Mouse (Mus musculus): Measurements from ENCODE around the gene Fam193a. TPM values are rescaled to one million over a fixed set of nuclear protein-coding genes. Genes with fewer than 3 reads are reported as not detected.

The Fam193a gene
- polyA plus RNA-seq, 1 experiment = 130 TPM

DNA sequence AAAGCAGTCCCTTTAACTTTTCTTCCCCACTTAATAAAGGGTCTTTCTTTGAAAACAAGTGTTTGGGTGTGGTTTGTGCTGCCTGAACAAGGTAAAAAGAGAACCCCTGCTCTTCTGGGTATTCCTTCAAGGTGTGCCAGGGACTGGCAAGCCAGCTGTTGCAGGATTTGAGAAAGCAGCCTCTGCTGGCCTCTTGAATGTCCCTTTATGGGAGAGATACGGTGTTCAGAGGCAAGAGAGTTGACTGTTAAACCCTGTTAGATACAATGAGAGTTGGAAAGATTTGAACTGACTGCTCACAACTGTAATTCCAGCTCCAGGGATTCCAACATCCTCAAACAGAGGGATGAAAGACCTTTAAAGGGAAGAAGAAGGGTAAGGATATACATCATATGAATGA, 35.7 kb upstream of the Fam193a start:
- Histone ChIP-seq H3K4me1 (replicated peaks; ENCODE audit: control insufficient read depth, insufficient read depth, low read length) (peaks cover 6% of the 10 kb centered on the region), H3K27ac (ENCODE audit: control insufficient read depth, insufficient read depth, low read length) (no peak overlapping the region), H3K36me3 (ENCODE audit: control insufficient read depth, insufficient read depth, low read length) (no peaks in the 10 kb centered on the region), H3K4me3 (ENCODE audit: control insufficient read depth, insufficient read depth, low read length) (no peak overlapping the region), H3K27me3 (ENCODE audit: control insufficient read depth, insufficient read depth, low read length) (no peaks in the 10 kb centered on the region)
- DNase-seq = no peak
- TF ChIP-seq CTCF (IDR thresholded peaks at IDR 0.05; ENCODE audit: borderline replicate concordance, control insufficient read depth, extremely low read depth, insufficient read depth, low read length, poor library complexity) (no peak), POLR2A (IDR thresholded peaks at IDR 0.05; ENCODE audit: control insufficient read depth, extremely low read depth, insufficient read depth, low read length, poor library complexity) (no peak)
- 97% methylated on average over 1 of the region's 1 CpGs for WGBS

DNA sequence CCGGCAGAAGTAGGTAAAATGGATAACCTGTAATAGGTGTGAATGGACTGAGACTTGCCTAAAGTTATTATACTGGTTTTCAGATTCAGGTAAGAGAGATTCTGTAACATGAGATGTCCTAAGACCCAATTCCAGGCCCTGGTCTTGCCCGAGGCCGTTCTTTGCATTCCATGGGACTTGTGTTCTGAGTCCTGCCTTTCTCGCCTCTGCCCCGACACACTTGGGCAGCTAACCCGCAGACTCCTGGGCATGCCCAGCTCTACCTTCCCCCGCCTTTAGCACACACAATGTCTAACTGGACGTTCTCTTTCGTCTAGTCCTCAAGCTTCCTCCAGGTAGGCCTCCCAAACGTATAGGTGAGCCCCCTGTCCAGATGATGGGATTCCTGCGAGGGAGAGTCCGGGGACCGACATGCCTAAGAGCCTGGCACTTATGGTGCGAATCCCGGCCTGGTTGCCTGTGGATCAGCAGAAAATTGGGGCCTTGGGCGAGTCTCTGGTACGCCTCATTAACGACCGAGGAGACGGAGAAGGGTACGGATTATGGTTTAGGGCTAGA, 34.1 kb upstream of the Fam193a start:
- peak overlapping the region; percentile 70; the same call in 1 of the 2 replicates for H3K27ac ChIP-seq (ENCODE audit: control insufficient read depth, insufficient read depth, low read length)
- TF ChIP-seq POLR2A (IDR thresholded peaks at IDR 0.05; ENCODE audit: control insufficient read depth, extremely low read depth, insufficient read depth, low read length, poor library complexity) (no peak), CTCF (IDR thresholded peaks at IDR 0.05; ENCODE audit: borderline replicate concordance, control insufficient read depth, extremely low read depth, insufficient read depth, low read length, poor library complexity) (0 out of 2 replicates have a peak, but pooled peaks have one; percentile 3)
- DNase-seq = no peak
- 2% methylated on average over 21 of the region's 21 CpGs for WGBS
- no peaks in the 10 kb centered on the region for H3K27me3 ChIP-seq (ENCODE audit: control insufficient read depth, insufficient read depth, low read length)
- H3K4me1 ChIP-seq (replicated peaks; ENCODE audit: control insufficient read depth, insufficient read depth, low read length) = peaks cover 6% of the 10 kb centered on the region
- peak overlapping the region; percentile 73 for H3K4me3 ChIP-seq (ENCODE audit: control insufficient read depth, insufficient read depth, low read length)
- no peaks in the 10 kb centered on the region for H3K36me3 ChIP-seq (ENCODE audit: control insufficient read depth, insufficient read depth, low read length)

DNA sequence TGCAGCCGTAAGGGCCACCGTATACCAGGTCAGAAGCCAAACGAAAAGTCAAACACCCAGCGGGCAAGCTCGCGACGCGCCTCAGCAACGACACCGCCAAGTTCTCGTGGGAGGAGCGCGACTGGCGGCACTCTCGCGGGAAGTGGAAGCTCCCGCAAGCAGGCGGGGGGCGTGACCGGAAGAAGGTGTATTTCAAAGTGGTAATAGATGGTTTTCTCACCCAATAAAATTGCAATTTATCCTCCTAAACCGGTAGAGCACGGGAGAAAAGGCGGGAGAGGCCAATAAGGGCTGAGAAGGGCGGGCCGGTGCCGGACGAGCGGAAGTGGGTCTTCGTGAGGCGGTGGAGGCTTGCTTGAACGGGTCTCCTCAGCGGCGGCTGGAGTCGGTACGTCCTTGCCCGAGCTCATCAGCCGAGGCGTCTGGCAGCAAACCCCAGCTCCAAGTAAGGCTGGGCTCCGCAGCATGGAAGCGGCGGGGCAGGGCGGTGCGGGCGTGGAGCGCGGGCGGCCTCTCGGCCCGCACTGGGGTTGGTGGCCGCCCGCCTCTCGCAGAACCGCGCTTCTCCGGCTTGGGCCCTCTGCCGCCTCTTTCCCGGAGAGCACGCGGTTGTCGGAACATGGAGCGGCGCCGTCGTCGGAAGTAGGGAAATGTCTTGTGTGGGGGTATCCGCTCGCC, 33.5 kb upstream of the Fam193a start, which contains the start of gene Rnf4:
TSS of gene Rnf4 (plus strand) at position 193 of the 678 bp plus-strand sequence.
- DNase-seq = peak; percentile 99
- peaks cover 6% of the 10 kb centered on the region for H3K4me1 ChIP-seq (replicated peaks; ENCODE audit: control insufficient read depth, insufficient read depth, low read length)
- peak within 1 kb of the TSS; percentile 77 for H3K4me3 ChIP-seq (ENCODE audit: control insufficient read depth, insufficient read depth, low read length)
- H3K27ac ChIP-seq (ENCODE audit: control insufficient read depth, insufficient read depth, low read length) = peak within 1 kb of the TSS; percentile 70
- TF ChIP-seq CTCF (IDR thresholded peaks at IDR 0.05; ENCODE audit: borderline replicate concordance, control insufficient read depth, extremely low read depth, insufficient read depth, low read length, poor library complexity) (peak; percentile 18; the same call in 1 of the 2 replicates), POLR2A (IDR thresholded peaks at IDR 0.05; ENCODE audit: control insufficient read depth, extremely low read depth, insufficient read depth, low read length, poor library complexity) (peak; percentile 87)
- no peaks in the 10 kb centered on the region for H3K27me3 ChIP-seq (ENCODE audit: control insufficient read depth, insufficient read depth, low read length)
- WGBS = under 1% methylated on average over 67 of the region's 67 CpGs
- no peaks in the 10 kb centered on the region for H3K36me3 ChIP-seq (ENCODE audit: control insufficient read depth, insufficient read depth, low read length)

DNA sequence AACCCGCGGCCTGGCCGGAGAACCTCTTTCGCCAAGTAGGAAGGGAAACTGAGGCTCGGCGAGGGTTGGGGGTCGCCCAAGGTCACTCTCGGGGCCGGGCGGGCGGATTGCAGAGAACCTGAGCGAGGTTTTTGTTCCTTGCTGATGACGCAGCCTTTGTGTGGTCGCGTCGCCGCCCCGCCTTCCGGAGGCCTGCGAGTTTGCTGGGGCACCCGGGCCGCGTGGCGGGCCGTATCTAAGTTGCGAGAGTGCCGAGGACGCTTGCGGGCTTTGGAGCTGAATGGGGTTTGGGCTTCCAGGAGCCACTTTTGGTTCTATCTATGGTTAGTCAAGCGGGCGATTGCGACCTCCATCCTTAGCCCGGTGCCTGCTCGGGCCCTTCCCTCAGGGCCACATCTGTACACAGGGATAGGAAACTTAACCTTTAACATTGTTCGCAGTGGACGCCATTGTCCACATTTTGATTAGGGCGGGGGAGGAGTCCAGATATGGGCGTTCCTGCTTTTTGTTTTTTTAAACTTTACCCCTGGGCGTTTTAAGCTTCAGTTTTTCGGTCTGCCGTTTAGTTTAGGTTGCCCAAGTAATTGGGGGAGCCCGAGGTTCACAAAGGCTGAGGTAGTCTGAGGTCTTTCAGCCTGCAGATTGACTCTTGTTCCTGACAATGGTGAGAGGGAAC, 32.8 kb upstream of the Fam193a start:
- Histone ChIP-seq H3K27ac (ENCODE audit: control insufficient read depth, insufficient read depth, low read length) (peak overlapping the region; percentile 63), H3K27me3 (ENCODE audit: control insufficient read depth, insufficient read depth, low read length) (no peaks in the 10 kb centered on the region), H3K4me3 (ENCODE audit: control insufficient read depth, insufficient read depth, low read length) (peak overlapping the region; percentile 77), H3K4me1 (replicated peaks; ENCODE audit: control insufficient read depth, insufficient read depth, low read length) (peaks cover 6% of the 10 kb centered on the region), H3K36me3 (ENCODE audit: control insufficient read depth, insufficient read depth, low read length) (no peaks in the 10 kb centered on the region)
- TF ChIP-seq CTCF (IDR thresholded peaks at IDR 0.05; ENCODE audit: borderline replicate concordance, control insufficient read depth, extremely low read depth, insufficient read depth, low read length, poor library complexity) = no peak
- no peak for TF ChIP-seq POLR2A (IDR thresholded peaks at IDR 0.05; ENCODE audit: control insufficient read depth, extremely low read depth, insufficient read depth, low read length, poor library complexity)
- peak; percentile 69 for DNase-seq
- WGBS = under 1% methylated on average over 42 of the region's 42 CpGs

DNA sequence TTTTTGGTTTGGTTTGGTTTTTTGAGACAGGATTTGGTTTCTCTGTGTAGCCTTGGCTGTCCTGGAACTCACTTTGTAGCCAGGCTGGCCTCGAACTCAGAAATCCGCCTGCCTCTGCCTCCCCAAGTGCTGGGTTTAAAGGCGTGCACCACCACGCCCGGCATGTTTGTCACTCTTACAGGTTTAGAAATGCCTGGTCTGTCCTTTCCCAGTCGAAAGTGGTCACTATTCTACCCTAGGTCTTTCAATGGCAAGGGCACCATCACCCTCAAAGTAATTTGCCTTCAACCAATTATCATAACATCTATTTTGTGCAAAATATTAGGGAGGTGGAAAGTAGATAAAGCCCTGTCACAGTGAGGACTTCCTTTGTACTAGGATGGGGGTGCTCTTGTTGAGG, 29.5 kb upstream of the Fam193a start:
- Histone ChIP-seq H3K4me1 (replicated peaks; ENCODE audit: control insufficient read depth, insufficient read depth, low read length) (peaks cover 6% of the 10 kb centered on the region), H3K36me3 (ENCODE audit: control insufficient read depth, insufficient read depth, low read length) (peaks cover 26% of the 10 kb centered on the region), H3K27me3 (ENCODE audit: control insufficient read depth, insufficient read depth, low read length) (no peaks in the 10 kb centered on the region), H3K27ac (ENCODE audit: control insufficient read depth, insufficient read depth, low read length) (no peak overlapping the region), H3K4me3 (ENCODE audit: control insufficient read depth, insufficient read depth, low read length) (no peak overlapping the region)
- WGBS = 97% methylated on average over 6 of the region's 6 CpGs
- TF ChIP-seq CTCF (IDR thresholded peaks at IDR 0.05; ENCODE audit: borderline replicate concordance, control insufficient read depth, extremely low read depth, insufficient read depth, low read length, poor library complexity) = no peak
- TF ChIP-seq POLR2A (IDR thresholded peaks at IDR 0.05; ENCODE audit: control insufficient read depth, extremely low read depth, insufficient read depth, low read length, poor library complexity) = no peak
- DNase-seq = no peak

DNA sequence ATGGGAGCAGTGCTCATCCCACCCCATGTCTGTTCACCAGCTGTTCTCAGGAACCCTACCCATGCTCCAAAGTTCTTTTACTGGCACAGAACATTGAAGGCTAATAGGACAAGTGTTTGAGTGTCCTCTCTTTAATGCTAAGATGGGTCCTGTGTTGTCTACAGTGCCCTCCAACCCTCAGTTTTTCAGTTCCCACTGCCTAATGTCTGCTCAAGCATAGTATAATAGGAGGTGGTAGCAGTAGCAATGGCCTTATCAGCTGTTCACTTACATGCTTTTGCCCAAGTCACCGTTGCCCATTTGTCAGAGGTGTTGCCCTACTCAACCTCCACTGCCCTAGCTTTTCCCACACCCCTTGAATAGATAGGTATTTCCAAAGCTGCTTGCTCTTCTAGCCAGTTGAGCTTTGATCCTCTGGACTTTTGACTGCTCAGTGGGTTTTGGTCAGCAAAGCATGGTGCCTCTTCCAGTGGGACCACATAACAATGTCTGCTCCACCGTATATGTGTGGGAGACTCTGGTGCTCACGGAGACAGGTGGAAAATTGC, 17.6 kb upstream of the Fam193a start:
- Histone ChIP-seq H3K4me1 (replicated peaks; ENCODE audit: control insufficient read depth, insufficient read depth, low read length) (no peaks in the 10 kb centered on the region), H3K27me3 (ENCODE audit: control insufficient read depth, insufficient read depth, low read length) (no peaks in the 10 kb centered on the region), H3K36me3 (ENCODE audit: control insufficient read depth, insufficient read depth, low read length) (peaks cover 86% of the 10 kb centered on the region), H3K27ac (ENCODE audit: control insufficient read depth, insufficient read depth, low read length) (no peak overlapping the region), H3K4me3 (ENCODE audit: control insufficient read depth, insufficient read depth, low read length) (no peak overlapping the region)
- 100% methylated on average over 3 of the region's 3 CpGs for WGBS
- TF ChIP-seq CTCF (IDR thresholded peaks at IDR 0.05; ENCODE audit: borderline replicate concordance, control insufficient read depth, extremely low read depth, insufficient read depth, low read length, poor library complexity) (no peak), POLR2A (IDR thresholded peaks at IDR 0.05; ENCODE audit: control insufficient read depth, extremely low read depth, insufficient read depth, low read length, poor library complexity) (no peak)
- no peak for DNase-seq

Data from thymus, adult 2 months (tissue).